Mouse (Mus musculus): Measurements from ENCODE around the gene Fam155a. TPM values are rescaled to one million over a fixed set of nuclear protein-coding genes. Genes with fewer than 3 reads are reported as not detected.

Gene Fam155a
- total RNA-seq, 2 experiments from 2014 or later = 110 to 121 TPM

GRCm38 (mm10) chr8:9500751-9501150 is 270.2 kb downstream of the Fam155a start:
- no peak for DNase-seq (ENCODE audit: extremely low spot score in 1 of 2, low spot score in 1 of 2)

- no peak for DNase-seq (ENCODE audit: extremely low spot score in 1 of 2, low spot score in 1 of 2)
Observed at GRCm38 (mm10) chr8:9494225-9494598, 276.7 kb downstream of the Fam155a start.

- no peak for DNase-seq (ENCODE audit: extremely low spot score in 1 of 2, low spot score in 1 of 2)
Observed at GRCm38 (mm10) chr8:9493557-9494224, 277.3 kb downstream of the Fam155a start.

- no peak for DNase-seq (ENCODE audit: extremely low spot score in 1 of 2, low spot score in 1 of 2)
Observed at GRCm38 (mm10) chr8:9482565-9482964, 288.4 kb downstream of the Fam155a start.

GRCm38 (mm10) chr8:9471290-9471689 is 299.7 kb downstream of the Fam155a start:
- DNase-seq (ENCODE audit: extremely low spot score in 1 of 2, low spot score in 1 of 2) = no peak

- DNase-seq (ENCODE audit: extremely low spot score in 1 of 2, low spot score in 1 of 2) = no peak
Observed at GRCm38 (mm10) chr8:9470114-9470513, 300.8 kb downstream of the Fam155a start.

- DNase-seq (ENCODE audit: extremely low spot score in 1 of 2, low spot score in 1 of 2) = no peak
Observed at GRCm38 (mm10) chr8:9461111-9461510, 309.9 kb downstream of the Fam155a start.

- DNase-seq (ENCODE audit: extremely low spot score in 1 of 2, low spot score in 1 of 2) = no peak
Observed at GRCm38 (mm10) chr8:9460707-9461106, 310.3 kb downstream of the Fam155a start.

- no peak for DNase-seq (ENCODE audit: extremely low spot score in 1 of 2, low spot score in 1 of 2)
Observed at GRCm38 (mm10) chr8:9458614-9459013, 312.3 kb downstream of the Fam155a start.

GRCm38 (mm10) chr8:9455138-9455537 is 315.8 kb downstream of the Fam155a start:
- no peak for DNase-seq (ENCODE audit: extremely low spot score in 1 of 2, low spot score in 1 of 2)

- DNase-seq (ENCODE audit: extremely low spot score in 1 of 2, low spot score in 1 of 2) = no peak
Observed at GRCm38 (mm10) chr8:9453742-9454141, 317.2 kb downstream of the Fam155a start.

GRCm38 (mm10) chr8:9451543-9451942 is 319.4 kb downstream of the Fam155a start:
- DNase-seq (ENCODE audit: extremely low spot score in 1 of 2, low spot score in 1 of 2) = no peak

GRCm38 (mm10) chr8:9448613-9449012 is 322.3 kb downstream of the Fam155a start:
- no peak for DNase-seq (ENCODE audit: extremely low spot score in 1 of 2, low spot score in 1 of 2)

GRCm38 (mm10) chr8:9437822-9438221 is 333.1 kb downstream of the Fam155a start:
- no peak for DNase-seq (ENCODE audit: extremely low spot score in 1 of 2, low spot score in 1 of 2)

- DNase-seq (ENCODE audit: extremely low spot score in 1 of 2, low spot score in 1 of 2) = no peak
Observed at GRCm38 (mm10) chr8:9435501-9435900, 335.5 kb downstream of the Fam155a start.

GRCm38 (mm10) chr8:9432635-9433372 is 338.2 kb downstream of the Fam155a start:
- DNase-seq (ENCODE audit: extremely low spot score in 1 of 2, low spot score in 1 of 2) = no peak

- DNase-seq (ENCODE audit: extremely low spot score in 1 of 2, low spot score in 1 of 2) = no peak
Observed at GRCm38 (mm10) chr8:9428846-9429245, 342.1 kb downstream of the Fam155a start.

GRCm38 (mm10) chr8:9424069-9424468 is 346.9 kb downstream of the Fam155a start:
- no peak for DNase-seq (ENCODE audit: extremely low spot score in 1 of 2, low spot score in 1 of 2)

- no peak for DNase-seq (ENCODE audit: extremely low spot score in 1 of 2, low spot score in 1 of 2)
Observed at GRCm38 (mm10) chr8:9423590-9423989, 347.4 kb downstream of the Fam155a start.

- DNase-seq (ENCODE audit: extremely low spot score in 1 of 2, low spot score in 1 of 2) = no peak
Observed at GRCm38 (mm10) chr8:9423184-9423583, 347.8 kb downstream of the Fam155a start.

- DNase-seq (ENCODE audit: extremely low spot score in 1 of 2, low spot score in 1 of 2) = no peak
Observed at GRCm38 (mm10) chr8:9418856-9419800, 351.8 kb downstream of the Fam155a start.
